Mouse (Mus musculus): Measurements from ENCODE around the gene Mnt.

The Mnt gene

DNA sequence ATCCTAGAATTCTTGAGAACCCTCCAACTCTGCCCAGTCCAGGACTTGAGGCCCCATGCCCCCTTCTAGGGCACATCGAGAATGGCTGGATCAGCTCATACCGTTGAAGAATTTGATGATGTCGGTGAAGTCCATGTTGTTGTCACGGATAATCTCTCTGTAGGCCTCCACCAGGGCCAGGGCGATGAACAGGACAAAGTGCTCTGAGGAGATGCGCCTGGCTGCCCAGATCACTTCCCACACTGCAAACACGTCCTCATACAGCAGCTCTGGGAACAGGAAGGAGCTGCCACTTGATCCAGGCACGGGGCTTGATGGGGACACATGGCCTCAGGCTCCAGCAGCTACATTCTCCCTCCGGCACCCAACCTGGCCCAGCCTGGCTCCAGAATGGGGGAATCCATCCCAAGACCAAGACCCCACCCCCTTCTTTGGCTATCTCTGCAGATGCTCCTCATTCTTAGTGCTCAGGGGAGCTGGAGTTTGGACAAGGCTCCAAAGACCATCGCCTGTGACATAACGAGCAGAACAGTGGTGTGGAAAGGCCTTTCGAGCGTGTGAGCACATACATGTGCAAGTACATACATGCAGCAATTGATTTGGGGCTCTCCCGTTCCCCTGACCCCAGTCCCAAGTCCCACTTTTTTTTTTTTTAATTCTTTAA lies 20.4 kb downstream of the Mnt start:
- no peak for DNase-seq

DNA sequence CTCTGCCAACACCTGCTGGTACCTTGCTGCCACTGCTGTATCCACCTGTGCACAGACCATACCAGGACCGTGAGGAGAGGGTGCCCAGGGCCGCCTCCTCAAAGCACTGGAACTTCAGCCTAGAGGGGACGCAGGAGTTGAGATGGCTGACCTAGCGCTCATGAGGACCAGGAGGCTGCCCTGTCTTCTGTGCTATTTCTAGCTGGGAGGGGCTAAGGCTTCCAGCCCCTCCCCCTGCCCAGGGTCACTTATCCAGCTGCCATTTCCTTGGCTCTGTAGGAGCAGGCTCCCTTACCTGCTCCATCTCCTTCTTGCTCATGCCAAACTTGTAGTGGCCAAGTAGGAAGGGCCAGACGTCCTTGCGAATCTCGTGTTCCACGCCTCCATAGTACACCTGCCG lies 27.0 kb downstream of the Mnt start:
- DNase-seq, result no peak

DNA sequence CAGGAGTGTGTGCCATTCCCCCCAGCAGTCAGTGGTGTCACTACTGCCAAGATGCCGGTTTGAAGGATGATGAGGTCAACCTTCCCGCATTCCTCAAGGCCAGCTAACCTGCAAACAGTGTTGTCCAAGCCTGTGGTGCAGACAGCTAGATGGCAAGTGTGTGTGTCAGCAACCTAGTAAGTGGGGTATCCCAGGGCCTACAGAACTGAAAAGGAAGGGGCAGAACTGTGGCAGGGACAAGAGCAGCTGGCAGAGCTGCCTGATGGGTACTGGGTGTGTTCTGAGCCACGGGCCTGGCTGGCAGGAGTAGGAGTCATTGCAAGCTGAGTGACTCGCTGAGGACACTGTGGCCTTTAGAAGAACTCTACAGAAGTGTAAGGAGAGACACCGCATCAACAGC lies 31.4 kb downstream of the Mnt start:
- no peak for DNase-seq

DNA sequence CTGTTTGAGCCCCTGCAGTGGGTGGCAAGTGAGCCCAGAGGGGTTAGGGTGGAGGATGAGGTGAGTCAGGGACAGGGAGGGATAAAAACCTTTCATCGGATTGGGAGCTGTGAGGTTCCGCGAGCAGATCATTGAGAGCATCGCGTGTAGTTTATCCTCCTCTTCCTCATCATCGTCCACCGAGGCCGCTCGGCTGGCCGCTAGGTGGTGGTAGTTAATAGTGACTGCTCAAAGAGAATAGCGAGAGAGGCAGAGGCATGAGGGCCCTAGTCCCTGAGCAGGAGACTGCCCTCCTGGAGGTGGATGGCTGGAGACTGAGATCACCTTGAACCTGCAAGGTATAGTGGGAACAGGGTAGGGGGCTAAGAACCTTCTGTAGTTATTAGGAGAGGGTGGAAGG lies 32.8 kb downstream of the Mnt start:
- DNase-seq, result no peak

DNA sequence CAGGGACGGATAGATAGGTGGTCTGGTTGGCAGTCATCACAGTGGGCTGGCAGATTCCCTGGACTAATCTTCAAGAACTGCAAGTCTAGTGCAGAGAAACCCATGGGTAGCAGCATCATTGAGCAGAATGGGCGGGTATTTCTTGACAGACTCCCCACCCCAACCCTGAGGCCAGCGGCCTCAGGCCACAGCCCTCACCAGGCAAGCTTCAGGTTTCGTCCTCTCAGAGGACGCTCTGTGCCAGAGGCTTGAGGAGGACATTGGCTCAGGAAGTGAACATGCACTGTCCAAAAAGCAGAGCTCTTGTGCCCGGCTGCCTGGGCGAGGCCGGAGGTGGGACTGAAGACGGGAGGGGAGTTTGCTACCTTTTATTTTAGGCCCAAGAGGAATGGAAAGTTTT lies 33.7 kb downstream of the Mnt start:
- no peak for DNase-seq

DNA sequence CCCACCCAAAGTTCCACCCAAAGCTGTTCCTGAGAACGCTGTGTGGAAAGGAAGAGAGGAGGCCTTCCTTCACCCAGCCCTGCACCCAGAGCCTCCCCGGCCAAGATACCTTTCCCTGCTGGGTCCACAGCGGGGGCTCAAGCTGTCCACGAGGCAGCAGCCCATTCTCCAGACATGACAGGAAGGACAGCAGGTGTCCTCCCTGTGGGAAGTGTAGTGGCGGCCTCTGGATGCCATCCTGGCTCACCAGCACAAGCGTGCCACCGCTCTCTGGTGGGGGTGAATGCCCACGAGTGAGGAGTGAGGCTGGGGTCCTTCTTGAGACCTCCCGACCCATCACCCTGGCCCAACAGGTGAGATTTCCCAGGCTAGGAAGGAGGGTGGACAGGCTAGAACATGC lies 34.5 kb downstream of the Mnt start:
- DNase-seq, result peak; percentile 52

DNA sequence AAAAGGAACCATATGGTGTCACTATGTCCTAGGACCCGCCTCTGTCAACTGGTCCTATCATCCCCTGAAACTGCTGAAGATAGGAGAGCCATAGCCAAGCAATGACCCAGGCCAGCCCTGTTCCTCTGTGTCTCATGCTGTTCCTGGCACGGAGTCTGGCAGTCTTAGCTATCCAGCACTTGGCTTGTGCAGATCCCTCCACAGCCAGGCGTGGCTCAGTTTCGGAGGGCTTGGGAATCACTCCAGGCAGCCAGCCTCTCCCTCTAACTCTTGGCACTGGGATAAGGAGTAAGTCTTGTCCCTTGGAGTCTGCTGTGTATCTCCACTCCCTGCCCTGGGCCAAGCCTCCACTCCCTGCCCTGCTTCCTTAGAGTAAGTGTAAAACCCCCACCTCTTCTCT lies 35.9 kb downstream of the Mnt start:
- peak; percentile 95 for DNase-seq

DNA sequence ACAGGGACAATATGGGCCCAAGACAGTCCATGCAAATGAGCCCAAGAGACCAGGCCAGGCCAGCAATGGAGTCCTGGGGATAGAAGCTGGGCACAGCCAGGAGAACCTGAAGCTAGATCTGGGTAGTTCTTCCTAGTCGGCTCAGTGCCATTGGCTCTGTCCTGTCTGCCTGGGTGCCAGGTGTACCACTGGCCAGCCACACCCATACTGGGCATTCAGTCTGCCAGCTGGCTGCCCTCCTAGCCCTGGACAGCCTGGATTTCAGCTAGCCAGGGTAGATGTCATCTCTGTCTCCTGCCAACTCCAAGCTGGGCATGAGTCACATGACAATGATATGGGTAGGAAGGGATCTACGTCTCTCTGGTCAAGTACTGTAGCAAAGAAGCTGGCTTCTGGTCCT lies 36.5 kb downstream of the Mnt start:
- DNase-seq, result peak; percentile 97

DNA sequence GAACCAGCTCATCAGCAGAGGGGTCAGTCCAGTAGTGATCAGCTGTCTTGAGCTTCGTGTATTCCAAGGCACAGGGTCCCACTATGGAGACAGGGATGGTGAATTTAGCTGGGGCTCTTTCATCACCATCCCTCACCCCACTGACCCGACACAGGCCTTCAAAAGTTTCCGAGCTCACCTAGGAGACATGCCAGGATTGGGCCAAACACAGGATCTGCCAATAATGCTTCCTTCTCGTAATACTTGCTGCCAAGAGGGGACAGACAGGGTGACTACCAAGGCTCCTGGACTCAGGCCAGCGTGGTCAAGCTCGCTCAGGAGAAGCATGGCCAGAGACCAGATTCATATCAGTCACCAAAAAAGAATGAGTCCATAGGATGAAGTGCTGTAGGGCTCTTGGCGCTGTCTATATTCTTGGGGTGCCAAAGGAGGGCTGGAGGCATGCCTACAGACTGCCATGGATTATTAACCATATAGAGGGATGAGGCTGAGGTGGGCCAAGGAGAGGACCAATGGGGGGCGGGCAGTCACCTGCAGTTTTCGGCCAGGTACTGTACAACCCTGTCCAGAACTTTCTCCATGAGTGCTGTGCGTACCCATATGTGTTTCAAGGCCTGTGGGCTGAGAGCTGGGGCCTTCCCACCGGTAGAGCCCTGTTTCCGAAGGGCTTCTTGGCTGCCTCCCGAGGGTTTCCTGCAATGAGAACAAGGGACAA lies 37.5 kb downstream of the Mnt start:
- DNase-seq, result peak; percentile 74

DNA sequence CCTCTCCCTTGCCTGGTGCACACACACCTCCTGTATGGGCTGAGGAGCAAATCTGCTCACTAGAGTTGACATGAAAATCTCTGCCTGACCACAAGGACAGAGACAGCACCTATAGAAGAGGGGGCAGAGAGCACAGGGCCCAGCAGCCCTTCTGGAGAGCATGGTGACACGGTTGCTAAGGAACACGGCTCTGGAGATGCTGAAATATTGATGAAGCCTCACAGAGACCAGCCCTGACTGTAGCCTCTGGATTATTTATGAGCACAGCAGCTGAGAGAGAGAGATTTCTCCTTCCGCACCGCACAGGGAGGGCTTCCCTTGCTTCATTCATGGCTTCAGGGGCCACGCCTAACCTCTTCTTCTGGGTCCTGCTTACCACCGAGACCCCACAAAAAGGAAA lies 38.9 kb downstream of the Mnt start:
- DNase-seq, result no peak

DNA sequence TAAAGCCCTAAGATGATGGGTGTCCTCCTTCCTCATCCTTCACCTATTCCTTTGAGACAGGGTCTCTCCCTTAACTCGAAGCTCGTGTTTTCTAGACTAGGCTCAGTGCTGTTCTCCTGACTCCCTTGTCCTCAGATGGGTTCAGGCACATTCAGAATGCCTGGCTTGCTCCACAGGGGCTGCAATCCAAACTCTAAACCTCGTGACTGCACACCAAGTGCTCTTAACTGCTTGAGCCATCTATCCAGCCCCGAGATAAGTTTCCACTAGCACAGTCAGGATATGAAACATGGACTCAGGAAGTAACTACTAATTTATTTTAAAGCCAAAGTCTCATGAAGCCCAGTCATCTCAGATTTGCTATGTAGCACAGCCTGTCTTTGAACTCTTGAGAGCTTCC lies 39.8 kb downstream of the Mnt start:
- no peak for DNase-seq

DNA sequence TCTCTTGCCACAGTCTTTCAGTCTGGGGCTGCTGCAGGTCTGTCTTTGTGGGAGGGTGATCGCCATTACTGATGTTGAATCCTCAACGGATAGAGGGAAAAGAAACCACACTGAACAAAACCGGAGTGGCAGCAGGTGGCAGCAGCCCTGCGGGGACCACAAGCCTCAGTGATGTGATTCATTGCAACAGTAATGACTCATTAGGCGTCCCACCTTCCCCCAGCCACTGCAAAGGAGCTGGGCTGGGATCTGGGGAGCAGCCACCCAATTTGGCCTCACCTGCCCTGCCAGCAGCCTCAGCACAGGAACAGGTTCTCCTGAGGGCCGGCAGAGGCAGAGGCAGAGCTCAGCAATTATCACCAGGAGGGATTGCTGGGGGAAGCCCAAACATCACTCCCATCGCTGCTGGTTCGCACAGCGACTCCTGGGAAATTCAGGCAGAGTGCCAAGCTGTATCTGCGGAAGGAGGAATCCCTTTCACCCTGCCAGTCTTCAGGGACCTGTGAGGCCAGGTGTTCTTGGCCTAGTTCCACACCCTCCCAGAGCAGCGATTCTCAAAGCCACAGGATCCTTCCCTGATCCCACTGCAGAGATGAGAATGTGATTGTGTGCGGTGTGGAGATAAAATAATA lies 40.4 kb downstream of the Mnt start:
- no peak for DNase-seq

DNA sequence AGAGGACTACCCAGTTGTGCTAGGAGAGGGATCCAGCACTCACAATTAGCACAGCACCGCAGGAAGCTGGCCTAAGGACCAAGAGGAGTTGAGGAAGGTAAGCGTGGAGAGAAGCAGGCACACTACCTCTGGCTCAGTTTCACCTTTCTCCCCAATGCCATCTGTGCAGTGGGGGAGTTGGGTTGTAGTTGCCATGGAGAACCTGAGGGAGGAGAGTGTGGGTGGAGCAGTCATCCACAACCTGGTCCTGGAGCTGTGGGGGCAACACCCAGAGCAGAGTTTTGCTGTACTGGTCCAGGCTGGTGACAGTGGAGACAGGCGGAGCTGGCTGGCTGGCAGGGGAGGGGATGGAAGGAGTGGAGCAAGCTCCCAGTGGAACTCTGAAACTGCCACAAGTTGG lies 43.9 kb downstream of the Mnt start:
- DNase-seq, result peak; percentile 74

DNA sequence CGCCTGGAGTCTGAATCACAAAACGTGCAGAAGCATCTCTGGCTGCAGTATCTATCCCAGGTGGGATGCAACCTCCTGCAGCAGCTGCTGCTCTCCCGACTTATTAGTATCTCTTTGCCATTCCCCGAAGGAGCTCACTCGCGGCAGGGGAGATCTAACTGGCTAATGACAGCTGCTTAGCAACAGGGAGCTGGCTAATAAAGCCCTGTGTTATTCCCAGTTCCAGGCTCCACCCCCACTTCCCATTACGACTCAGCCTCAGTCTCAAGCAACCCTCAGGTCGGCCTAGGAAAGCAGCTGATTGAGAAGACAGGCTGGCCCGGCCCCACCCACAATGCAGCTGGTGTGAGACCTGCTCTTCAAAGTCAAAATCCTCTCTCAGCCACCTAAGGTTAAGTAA lies 46.1 kb downstream of the Mnt start:
- DNase-seq, result peak; percentile 82

DNA sequence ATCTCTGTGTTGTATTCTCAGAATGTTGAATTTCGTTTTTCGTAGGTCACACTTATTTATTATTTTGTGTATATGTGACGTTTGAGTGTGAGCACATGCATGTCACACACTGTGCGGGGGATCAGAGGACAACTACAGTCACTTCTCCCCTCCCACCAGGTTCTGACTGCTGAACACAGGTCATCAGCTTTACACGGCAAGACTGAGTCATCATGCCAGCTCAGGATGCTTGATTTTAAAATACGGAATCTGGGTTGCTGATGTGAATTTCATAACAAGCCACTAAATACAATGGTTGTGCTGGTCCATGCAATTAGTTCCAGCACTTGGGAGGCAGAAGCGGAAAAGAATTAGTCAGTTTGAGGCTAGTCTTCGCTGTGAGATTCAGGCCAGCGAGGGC lies 50.3 kb downstream of the Mnt start:
- DNase-seq, result no peak

DNA sequence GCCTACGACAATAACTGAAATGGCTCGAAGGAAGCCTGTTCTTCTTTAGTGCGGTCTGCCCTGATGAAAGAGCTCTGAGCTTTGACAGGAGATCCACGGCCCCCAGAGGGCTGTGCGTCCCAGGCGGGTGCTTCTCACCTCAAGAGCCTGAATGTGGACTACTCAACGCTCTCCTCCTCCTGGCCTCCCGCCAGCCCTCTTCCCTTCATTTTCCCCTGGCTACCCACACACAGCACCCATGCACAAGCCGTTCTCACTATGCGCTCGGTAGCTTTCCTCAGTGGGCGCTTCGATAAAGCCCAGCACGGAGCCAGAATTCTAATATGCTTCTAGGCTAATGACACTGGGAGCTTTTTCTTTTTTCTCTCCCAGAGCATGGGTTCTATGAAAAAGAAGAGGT lies 51.3 kb downstream of the Mnt start:
- no peak for DNase-seq

DNA sequence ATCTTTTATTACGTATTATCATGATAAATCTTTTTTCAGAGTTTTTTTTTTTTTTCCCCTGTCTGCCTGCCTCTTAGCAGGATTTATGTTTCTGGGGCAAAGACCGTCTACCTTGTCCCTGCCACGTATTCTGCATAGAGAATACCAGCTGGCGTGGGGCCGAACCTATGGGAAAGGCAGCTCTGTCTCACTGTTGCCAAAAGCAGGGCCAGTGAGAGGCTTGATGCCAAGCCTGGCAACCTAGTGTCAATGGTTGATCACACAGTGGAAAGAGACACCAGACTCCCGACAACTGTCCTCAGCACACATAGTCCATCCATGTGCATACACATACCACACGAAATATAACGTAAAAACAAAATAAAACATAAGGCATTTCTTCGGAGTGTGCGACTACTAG lies 52.4 kb downstream of the Mnt start:
- peak; percentile 79 for DNase-seq

DNA sequence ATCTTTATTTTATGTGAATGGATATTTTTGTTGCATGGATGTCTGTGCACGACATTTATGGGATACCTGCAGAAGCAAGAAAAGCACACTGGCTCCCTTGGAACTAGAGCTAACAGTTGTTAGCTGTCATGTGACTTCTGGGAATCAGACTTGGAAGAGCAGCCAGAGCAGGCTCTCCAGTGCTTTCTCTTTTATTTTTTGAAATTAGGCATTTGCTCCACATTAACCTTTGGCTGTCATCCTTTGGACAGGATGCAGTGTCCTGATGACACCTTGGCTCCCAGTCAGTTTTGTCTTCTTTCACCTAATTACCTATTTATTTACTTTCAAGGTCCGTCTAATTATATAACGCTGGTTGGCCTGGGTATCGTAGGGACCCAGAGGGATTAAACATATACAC lies 63.9 kb downstream of the Mnt start:
- DNase-seq, result no peak
